Mouse (Mus musculus): ENCODE results near the gene Nlgn1. TPM values are rescaled to one million over a fixed set of nuclear protein-coding genes. Genes with fewer than 3 reads are reported as not detected.
A peak's percentile ranks its signal among the peaks of the same experiment; 100 is the strongest.
"Not testable (repeated sequence)": the region's sequence is repeated elsewhere in the genome, so short reads cannot be mapped to it uniquely, and the experiment has no call there.

Nlgn1 gene
- polyA plus RNA-seq, 1 experiment from 2014 or later: 33.9 TPM

GRCm38 (mm10) chr3:25653010-25653409 lies 679.2 kb downstream of the Nlgn1 start:
- H3K27me3 ChIP-seq (replicated peaks): no peaks in the 10 kb centered on the region
- H3K9ac ChIP-seq: no peak overlapping the region
- no peaks in the 10 kb centered on the region for H3K9me3 ChIP-seq
- no peak overlapping the region for H3K4me3 ChIP-seq
- WGBS: 73% methylated on average over 4 of the region's 4 CpGs
- H3K36me3 ChIP-seq (replicated peaks): no peaks in the 10 kb centered on the region
- H3K27ac ChIP-seq: no peak overlapping the region
- H3K4me2 ChIP-seq: no peak overlapping the region
- ATAC-seq (replicated peaks): no peak
- no peaks in the 10 kb centered on the region for H3K4me1 ChIP-seq

GRCm38 (mm10) chr3:25645895-25646691 lies 686.2 kb downstream of the Nlgn1 start:
- Histone ChIP-seq H3K4me1 (no peaks in the 10 kb centered on the region), H3K27me3 (replicated peaks) (no peaks in the 10 kb centered on the region), H3K4me3 (no peak overlapping the region), H3K9me3 (no peaks in the 10 kb centered on the region), H3K36me3 (replicated peaks) (no peaks in the 10 kb centered on the region), H3K27ac (no peak overlapping the region), H3K4me2 (no peak overlapping the region), H3K9ac (no peak overlapping the region)
- 40% methylated on average over 4 of the region's 4 CpGs for WGBS
- no peak for ATAC-seq (replicated peaks)

- ATAC-seq (replicated peaks): no peak
- H3K27ac ChIP-seq: no peak overlapping the region
- H3K4me2 ChIP-seq: no peak overlapping the region
- no peaks in the 10 kb centered on the region for H3K4me1 ChIP-seq
- H3K36me3 ChIP-seq (replicated peaks): no peaks in the 10 kb centered on the region
- no peaks in the 10 kb centered on the region for H3K27me3 ChIP-seq (replicated peaks)
- no peak overlapping the region for H3K9ac ChIP-seq
- H3K4me3 ChIP-seq: no peak overlapping the region
- H3K9me3 ChIP-seq: no peaks in the 10 kb centered on the region
- WGBS: 85% methylated on average over 2 of the region's 2 CpGs
Observed at GRCm38 (mm10) chr3:25629198-25629597, 703.1 kb downstream of the Nlgn1 start.

GRCm38 (mm10) chr3:25606597-25606996 lies 725.7 kb downstream of the Nlgn1 start:
- Histone ChIP-seq H3K4me3 (no peak overlapping the region), H3K4me2 (no peak overlapping the region), H3K36me3 (replicated peaks) (no peaks in the 10 kb centered on the region), H3K9ac (no peak overlapping the region), H3K27me3 (replicated peaks) (no peaks in the 10 kb centered on the region), H3K4me1 (no peaks in the 10 kb centered on the region; the same call in 1 of the 2 replicates), H3K27ac (no peak overlapping the region), H3K9me3 (no peaks in the 10 kb centered on the region)
- ATAC-seq (replicated peaks): 0 out of 2 replicates have a peak, but pooled peaks have one; percentile 27
- 7% methylated on average over 1 of the region's 1 CpGs for WGBS

GRCm38 (mm10) chr3:25597513-25597912 lies 734.7 kb downstream of the Nlgn1 start:
- no peaks in the 10 kb centered on the region for H3K9me3 ChIP-seq
- WGBS: 57% methylated on average over 5 of the region's 5 CpGs
- H3K27ac ChIP-seq: no peak overlapping the region
- no peak overlapping the region for H3K4me3 ChIP-seq
- H3K4me1 ChIP-seq: 0 out of 2 replicates have a peak, but pooled peaks cover 4% of the 10 kb centered on the region
- H3K27me3 ChIP-seq (replicated peaks): no peaks in the 10 kb centered on the region
- no peak overlapping the region for H3K9ac ChIP-seq
- H3K36me3 ChIP-seq (replicated peaks): no peaks in the 10 kb centered on the region
- ATAC-seq (replicated peaks): no peak
- no peak overlapping the region for H3K4me2 ChIP-seq

GRCm38 (mm10) chr3:25575526-25575925 lies 756.7 kb downstream of the Nlgn1 start:
- Histone ChIP-seq H3K4me2 (no peak overlapping the region), H3K27ac (no peak overlapping the region), H3K27me3 (replicated peaks) (no peaks in the 10 kb centered on the region), H3K9me3 (no peaks in the 10 kb centered on the region), H3K4me1 (no peaks in the 10 kb centered on the region), H3K4me3 (no peak overlapping the region), H3K9ac (no peak overlapping the region), H3K36me3 (replicated peaks) (no peaks in the 10 kb centered on the region)
- no peak for ATAC-seq (replicated peaks)
- 65% methylated on average over 5 of the region's 5 CpGs for WGBS

GRCm38 (mm10) chr3:25574840-25575239 lies 757.4 kb downstream of the Nlgn1 start:
- H3K9ac ChIP-seq: no peak overlapping the region
- no peak overlapping the region for H3K4me2 ChIP-seq
- no peaks in the 10 kb centered on the region for H3K36me3 ChIP-seq (replicated peaks)
- no peak overlapping the region for H3K4me3 ChIP-seq
- WGBS: 92% methylated on average over 3 of the region's 3 CpGs
- no peak for ATAC-seq (replicated peaks)
- no peaks in the 10 kb centered on the region for H3K27me3 ChIP-seq (replicated peaks)
- H3K9me3 ChIP-seq: no peaks in the 10 kb centered on the region
- no peak overlapping the region for H3K27ac ChIP-seq
- H3K4me1 ChIP-seq: no peaks in the 10 kb centered on the region

- not testable (repeated sequence) for H3K4me2 ChIP-seq; H3K27me3 ChIP-seq (replicated peaks); H3K27ac ChIP-seq; H3K36me3 ChIP-seq (replicated peaks); H3K9ac ChIP-seq; H3K4me3 ChIP-seq; H3K9me3 ChIP-seq; H3K4me1 ChIP-seq; ATAC-seq (replicated peaks)
- WGBS: 91% methylated on average over 1 of the region's 1 CpGs
Observed at GRCm38 (mm10) chr3:25558513-25558912, 773.7 kb downstream of the Nlgn1 start.

- not testable (repeated sequence) for H3K4me2 ChIP-seq; H3K9ac ChIP-seq; ATAC-seq (replicated peaks); H3K27ac ChIP-seq; H3K27me3 ChIP-seq (replicated peaks); H3K4me3 ChIP-seq; H3K4me1 ChIP-seq; H3K36me3 ChIP-seq (replicated peaks); H3K9me3 ChIP-seq
- 56% methylated on average over 7 of the region's 7 CpGs for WGBS
Observed at GRCm38 (mm10) chr3:25549097-25549496, 783.2 kb downstream of the Nlgn1 start.

- not testable (repeated sequence) for H3K9ac ChIP-seq; H3K4me2 ChIP-seq; H3K9me3 ChIP-seq; H3K36me3 ChIP-seq (replicated peaks); H3K4me1 ChIP-seq; H3K27ac ChIP-seq; H3K27me3 ChIP-seq (replicated peaks); ATAC-seq (replicated peaks); H3K4me3 ChIP-seq
- WGBS: 85% methylated on average over 3 of the region's 3 CpGs
Observed at GRCm38 (mm10) chr3:25524236-25524635, 808.0 kb downstream of the Nlgn1 start.

GRCm38 (mm10) chr3:25463051-25463450 lies 869.2 kb downstream of the Nlgn1 start:
- WGBS: 88% methylated on average over 2 of the region's 2 CpGs
- H3K27me3 ChIP-seq (replicated peaks): no peaks in the 10 kb centered on the region
- H3K4me3 ChIP-seq: no peak overlapping the region

GRCm38 (mm10) chr3:25456250-25456860 lies 875.9 kb downstream of the Nlgn1 start:
- Histone ChIP-seq H3K4me2 (no peak overlapping the region), H3K4me1 (no peaks in the 10 kb centered on the region), H3K9me3 (no peaks in the 10 kb centered on the region), H3K27me3 (replicated peaks) (no peaks in the 10 kb centered on the region), H3K9ac (no peak overlapping the region), H3K4me3 (no peak overlapping the region), H3K36me3 (replicated peaks) (no peaks in the 10 kb centered on the region), H3K27ac (0 out of 2 replicates have a peak overlapping the region, but pooled peaks have one; percentile 11)
- 40% methylated on average over 8 of the region's 8 CpGs for WGBS
- no peak for ATAC-seq (replicated peaks)

More at GRCm38 (mm10) chr3:25463051-25463450, 869.2 kb downstream of the Nlgn1 start:
- no peaks in the 10 kb centered on the region for H3K36me3 ChIP-seq (replicated peaks)
- H3K4me1 ChIP-seq: no peaks in the 10 kb centered on the region
- H3K9me3 ChIP-seq: no peaks in the 10 kb centered on the region
- H3K4me2 ChIP-seq: no peak overlapping the region
- no peak overlapping the region for H3K9ac ChIP-seq
- H3K27ac ChIP-seq: no peak overlapping the region
- no peak for ATAC-seq (replicated peaks)

GRCm38 (mm10) chr3:25452314-25452713 lies 879.9 kb downstream of the Nlgn1 start:
- H3K4me1 ChIP-seq: no peaks in the 10 kb centered on the region
- 24% methylated on average over 1 of the region's 1 CpGs for WGBS
- H3K4me3 ChIP-seq: no peak overlapping the region
- no peak overlapping the region for H3K9ac ChIP-seq
- ATAC-seq (replicated peaks): no peak
- H3K4me2 ChIP-seq: no peak overlapping the region
- H3K36me3 ChIP-seq (replicated peaks): no peaks in the 10 kb centered on the region
- no peaks in the 10 kb centered on the region for H3K9me3 ChIP-seq
- no peak overlapping the region for H3K27ac ChIP-seq
- no peaks in the 10 kb centered on the region for H3K27me3 ChIP-seq (replicated peaks)
